Mouse (Mus musculus): ENCODE measurements around the gene Bckdha.

The Bckdha gene

DNA sequence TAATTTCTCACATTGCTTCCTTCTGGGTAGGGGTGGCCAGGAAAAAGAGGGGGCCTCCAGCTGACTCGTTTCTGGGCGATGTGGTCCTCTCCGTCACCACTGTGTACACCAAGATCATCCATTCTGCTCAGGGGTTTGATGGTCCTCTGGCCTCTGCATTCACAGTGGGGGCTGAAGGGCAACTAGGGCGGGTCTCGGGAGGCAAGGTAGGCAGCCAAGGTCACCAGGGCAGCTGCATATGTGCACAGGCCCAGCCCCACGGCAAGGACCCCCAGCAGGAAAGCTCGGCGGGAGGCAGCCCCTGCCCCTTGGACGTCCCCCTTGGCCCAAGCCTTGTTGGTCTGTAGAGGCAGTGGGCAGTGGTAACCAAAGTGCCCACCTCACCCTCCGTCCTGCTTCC, 10.4 kb upstream of the Bckdha start:
- no peak for TF ChIP-seq CTCF (conservative IDR thresholded peaks at IDR 0.05; ENCODE audit: low read length)
- TF ChIP-seq NANOG (IDR thresholded peaks at IDR 0.05; ENCODE audit: borderline replicate concordance, low read length): no peak
- TF ChIP-seq POU5F1 (IDR thresholded peaks at IDR 0.05; ENCODE audit: borderline replicate concordance, low read length): no peak
- Histone ChIP-seq H3K4me1 (replicated peaks; ENCODE audit: low read depth, low read length) (peaks cover 80% of the 10 kb centered on the region), H3K9me3 (ENCODE audit: low read length) (no peaks in the 10 kb centered on the region), H3K36me3 (ENCODE audit: insufficient read depth, low read length) (peaks cover 78% of the 10 kb centered on the region), H3K27me3 (ENCODE audit: insufficient read depth, low read length) (peaks cover 13% of the 10 kb centered on the region), H3K4me3 (replicated peaks; ENCODE audit: low read length) (peak overlapping the region; percentile 63)

DNA sequence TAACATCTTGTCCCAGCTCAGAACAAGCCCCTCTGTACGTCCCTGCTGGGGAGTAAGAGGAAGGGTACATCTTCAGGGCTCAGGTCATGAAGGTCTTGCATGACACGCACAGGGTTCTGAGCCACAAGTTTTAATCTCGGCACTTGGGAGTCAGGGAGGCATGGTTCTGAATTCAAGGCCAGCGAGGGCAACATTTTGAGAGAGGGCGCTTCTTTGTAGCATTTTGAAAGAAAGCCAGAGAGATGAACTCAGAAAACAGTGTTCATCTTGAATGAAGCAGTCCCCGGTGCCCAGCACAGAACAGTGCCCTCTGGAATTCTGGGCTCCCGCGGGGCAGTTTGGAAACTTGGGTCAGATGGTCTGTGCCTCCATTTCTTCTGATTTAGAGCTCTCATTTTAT, 7.6 kb upstream of the Bckdha start:
- no peaks in the 10 kb centered on the region for H3K27me3 ChIP-seq (ENCODE audit: insufficient read depth, low read length)
- peaks cover 100% of the 10 kb centered on the region for H3K4me1 ChIP-seq (replicated peaks; ENCODE audit: low read depth, low read length)
- no peak overlapping the region for H3K4me3 ChIP-seq (replicated peaks; ENCODE audit: low read length)
- no peaks in the 10 kb centered on the region for H3K9me3 ChIP-seq (ENCODE audit: low read length)
- TF ChIP-seq POU5F1 (IDR thresholded peaks at IDR 0.05; ENCODE audit: borderline replicate concordance, low read length) (no peak), CTCF (conservative IDR thresholded peaks at IDR 0.05; ENCODE audit: low read length) (no peak), NANOG (IDR thresholded peaks at IDR 0.05; ENCODE audit: borderline replicate concordance, low read length) (no peak)
- H3K36me3 ChIP-seq (ENCODE audit: insufficient read depth, low read length): peaks cover 93% of the 10 kb centered on the region

DNA sequence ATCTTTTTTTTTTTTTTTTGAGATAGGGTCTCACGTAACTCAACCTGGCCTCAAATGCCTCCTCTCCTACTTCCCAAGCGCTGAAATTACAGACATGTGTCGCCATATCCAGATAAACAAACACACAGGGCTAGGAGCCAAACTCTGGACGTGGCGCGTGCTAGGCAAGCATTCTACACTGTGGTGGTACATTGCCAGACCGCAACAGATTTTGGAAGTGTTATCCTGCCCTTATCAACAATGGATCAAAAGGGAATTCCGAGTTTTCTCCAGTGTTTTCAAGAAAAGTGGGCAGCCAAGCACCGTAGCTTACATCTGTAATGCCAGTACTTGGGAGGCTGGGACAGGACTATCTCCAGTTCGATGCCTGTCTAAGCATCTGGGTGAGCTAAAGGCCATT, 996 bp downstream of the Bckdha start:
- H3K27me3 ChIP-seq (ENCODE audit: insufficient read depth, low read length): no peaks in the 10 kb centered on the region
- TF ChIP-seq NANOG (IDR thresholded peaks at IDR 0.05; ENCODE audit: borderline replicate concordance, low read length): no peak
- TF ChIP-seq CTCF (conservative IDR thresholded peaks at IDR 0.05; ENCODE audit: low read length): no peak
- no peak for TF ChIP-seq POU5F1 (IDR thresholded peaks at IDR 0.05; ENCODE audit: borderline replicate concordance, low read length)
- H3K4me3 ChIP-seq (replicated peaks; ENCODE audit: low read length): peak overlapping the region; percentile 89
- H3K4me1 ChIP-seq (replicated peaks; ENCODE audit: low read depth, low read length): peaks cover 82% of the 10 kb centered on the region
- H3K36me3 ChIP-seq (ENCODE audit: insufficient read depth, low read length): peaks cover 45% of the 10 kb centered on the region
- no peaks in the 10 kb centered on the region for H3K9me3 ChIP-seq (ENCODE audit: low read length)

DNA sequence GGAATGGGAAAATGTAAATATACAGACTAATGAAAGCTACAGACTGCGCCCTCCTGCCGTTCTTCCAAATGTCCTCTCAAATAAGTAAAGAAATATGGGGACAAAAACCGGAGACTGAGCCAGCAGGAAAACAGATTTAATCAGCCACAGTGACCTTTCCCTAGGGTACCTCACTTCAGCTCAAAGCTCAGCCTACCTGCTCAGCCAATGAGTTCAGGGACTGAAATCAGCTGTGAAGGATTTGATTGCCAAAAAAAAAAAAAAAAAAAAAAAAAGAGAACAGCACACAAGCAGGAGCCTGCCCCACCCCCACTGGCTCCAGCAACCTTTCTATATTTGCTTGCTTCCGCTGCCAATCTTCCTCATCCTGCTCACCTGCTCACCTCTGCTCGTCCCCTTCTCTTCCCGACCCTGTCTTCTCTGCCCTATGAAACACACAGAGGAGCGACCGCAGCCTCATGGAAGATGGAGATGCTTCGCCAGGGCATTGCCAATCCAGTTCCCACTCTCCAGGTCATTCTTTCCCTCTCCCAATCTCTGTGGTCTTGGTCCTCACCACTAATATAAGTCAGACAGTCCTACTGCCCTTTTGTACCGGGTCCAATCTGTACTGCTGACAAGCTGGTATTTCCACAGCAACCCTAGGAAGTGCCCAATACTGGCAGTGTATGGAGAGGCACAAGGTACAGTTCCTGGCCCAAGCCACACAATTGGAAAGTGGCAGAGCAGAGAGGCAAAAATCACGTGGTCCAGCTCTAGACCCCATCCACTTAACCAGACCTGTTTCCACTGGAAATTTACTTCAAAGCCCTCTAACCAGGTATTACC, 3.0 kb downstream of the Bckdha start:
- TF ChIP-seq NANOG (IDR thresholded peaks at IDR 0.05; ENCODE audit: borderline replicate concordance, low read length) (no peak), CTCF (conservative IDR thresholded peaks at IDR 0.05; ENCODE audit: low read length) (no peak), POU5F1 (IDR thresholded peaks at IDR 0.05; ENCODE audit: borderline replicate concordance, low read length) (no peak)
- peaks cover 80% of the 10 kb centered on the region for H3K4me1 ChIP-seq (replicated peaks; ENCODE audit: low read depth, low read length)
- H3K27me3 ChIP-seq (ENCODE audit: insufficient read depth, low read length): no peaks in the 10 kb centered on the region
- peaks cover 32% of the 10 kb centered on the region for H3K36me3 ChIP-seq (ENCODE audit: insufficient read depth, low read length)
- peak overlapping the region; percentile 50 for H3K4me3 ChIP-seq (replicated peaks; ENCODE audit: low read length)
- H3K9me3 ChIP-seq (ENCODE audit: low read length): no peaks in the 10 kb centered on the region

DNA sequence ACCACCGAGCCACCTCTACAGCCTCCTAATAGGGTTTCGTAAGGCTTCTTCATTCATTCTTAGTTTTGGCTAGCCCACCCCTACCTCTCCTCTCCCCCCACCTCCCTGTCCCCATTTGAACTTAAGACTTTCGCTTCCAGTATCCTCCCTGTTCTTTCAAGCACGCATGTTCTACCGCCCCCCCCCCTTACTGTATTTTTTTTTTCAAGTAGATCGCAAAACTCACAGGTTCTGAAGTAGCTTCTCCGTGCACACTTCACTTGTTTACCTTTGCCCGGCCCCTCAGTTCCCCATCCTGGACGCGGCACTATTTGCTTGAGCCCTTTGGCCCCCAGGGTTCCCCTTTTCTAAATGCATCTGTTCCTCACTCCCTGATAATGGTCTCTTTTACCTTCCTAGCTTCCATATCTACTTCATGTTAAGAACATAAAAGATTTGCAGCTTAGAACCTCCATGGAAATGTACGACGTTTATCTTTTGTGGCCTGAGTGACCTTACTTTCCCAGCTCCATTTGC, 6.5 kb downstream of the Bckdha start:
- Histone ChIP-seq H3K27me3 (ENCODE audit: insufficient read depth, low read length) (no peaks in the 10 kb centered on the region), H3K4me3 (replicated peaks; ENCODE audit: low read length) (no peak overlapping the region), H3K36me3 (ENCODE audit: insufficient read depth, low read length) (peaks cover 39% of the 10 kb centered on the region), H3K4me1 (replicated peaks; ENCODE audit: low read depth, low read length) (peaks cover 88% of the 10 kb centered on the region), H3K9me3 (ENCODE audit: low read length) (no peaks in the 10 kb centered on the region)
- TF ChIP-seq CTCF (conservative IDR thresholded peaks at IDR 0.05; ENCODE audit: low read length) (no peak), POU5F1 (IDR thresholded peaks at IDR 0.05; ENCODE audit: borderline replicate concordance, low read length) (no peak), NANOG (IDR thresholded peaks at IDR 0.05; ENCODE audit: borderline replicate concordance, low read length) (no peak)

DNA sequence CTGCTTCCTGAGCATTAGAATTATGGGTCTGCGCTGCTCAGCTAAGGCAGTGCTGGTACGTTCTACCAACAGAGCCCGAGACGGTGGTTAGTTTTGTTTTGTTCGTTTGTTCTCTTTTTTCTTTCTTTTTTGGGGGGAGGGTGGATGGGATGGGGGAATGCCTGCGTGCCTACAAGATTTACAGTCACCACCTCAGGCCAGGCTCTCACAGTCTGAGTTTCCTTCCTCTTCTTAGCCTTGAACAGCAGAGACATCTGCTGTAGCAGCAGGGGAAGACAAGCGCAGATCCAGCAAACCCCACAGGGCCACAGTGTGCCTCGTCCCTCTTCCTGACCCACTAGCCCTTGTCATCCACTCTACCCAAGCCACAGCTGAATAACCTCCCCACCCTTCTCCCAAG, 7.5 kb downstream of the Bckdha start:
- H3K4me3 ChIP-seq (replicated peaks; ENCODE audit: low read length): peak overlapping the region; percentile 23
- H3K36me3 ChIP-seq (ENCODE audit: insufficient read depth, low read length): peaks cover 48% of the 10 kb centered on the region
- H3K4me1 ChIP-seq (replicated peaks; ENCODE audit: low read depth, low read length): peaks cover 88% of the 10 kb centered on the region
- no peaks in the 10 kb centered on the region for H3K27me3 ChIP-seq (ENCODE audit: insufficient read depth, low read length)
- no peak for TF ChIP-seq CTCF (conservative IDR thresholded peaks at IDR 0.05; ENCODE audit: low read length)
- no peak for TF ChIP-seq NANOG (IDR thresholded peaks at IDR 0.05; ENCODE audit: borderline replicate concordance, low read length)
- TF ChIP-seq POU5F1 (IDR thresholded peaks at IDR 0.05; ENCODE audit: borderline replicate concordance, low read length): no peak
- H3K9me3 ChIP-seq (ENCODE audit: low read length): no peaks in the 10 kb centered on the region

DNA sequence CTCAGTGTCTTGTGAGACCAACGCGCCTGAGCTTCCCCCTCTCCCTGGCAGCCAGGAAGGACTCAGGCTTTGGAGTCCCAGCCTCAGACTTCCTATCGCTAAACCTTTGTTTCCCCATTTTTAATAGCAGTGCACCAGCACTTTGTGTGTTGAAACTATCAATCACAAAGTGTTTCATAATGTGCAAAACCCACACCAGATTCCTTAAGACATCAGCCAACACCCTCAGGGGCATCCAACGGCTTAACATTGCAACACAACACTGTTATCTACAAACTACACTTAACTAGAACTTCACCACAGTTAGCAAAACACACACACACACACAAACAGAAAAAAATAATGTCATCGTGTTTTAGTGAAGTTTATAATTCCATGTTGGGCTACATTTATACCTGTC, 8.9 kb downstream of the Bckdha start:
- peaks cover 62% of the 10 kb centered on the region for H3K36me3 ChIP-seq (ENCODE audit: insufficient read depth, low read length)
- H3K4me3 ChIP-seq (replicated peaks; ENCODE audit: low read length): no peak overlapping the region
- TF ChIP-seq CTCF (conservative IDR thresholded peaks at IDR 0.05; ENCODE audit: low read length) (no peak), POU5F1 (IDR thresholded peaks at IDR 0.05; ENCODE audit: borderline replicate concordance, low read length) (no peak), NANOG (IDR thresholded peaks at IDR 0.05; ENCODE audit: borderline replicate concordance, low read length) (no peak)
- H3K4me1 ChIP-seq (replicated peaks; ENCODE audit: low read depth, low read length): peaks cover 88% of the 10 kb centered on the region
- H3K27me3 ChIP-seq (ENCODE audit: insufficient read depth, low read length): no peaks in the 10 kb centered on the region
- no peaks in the 10 kb centered on the region for H3K9me3 ChIP-seq (ENCODE audit: low read length)

DNA sequence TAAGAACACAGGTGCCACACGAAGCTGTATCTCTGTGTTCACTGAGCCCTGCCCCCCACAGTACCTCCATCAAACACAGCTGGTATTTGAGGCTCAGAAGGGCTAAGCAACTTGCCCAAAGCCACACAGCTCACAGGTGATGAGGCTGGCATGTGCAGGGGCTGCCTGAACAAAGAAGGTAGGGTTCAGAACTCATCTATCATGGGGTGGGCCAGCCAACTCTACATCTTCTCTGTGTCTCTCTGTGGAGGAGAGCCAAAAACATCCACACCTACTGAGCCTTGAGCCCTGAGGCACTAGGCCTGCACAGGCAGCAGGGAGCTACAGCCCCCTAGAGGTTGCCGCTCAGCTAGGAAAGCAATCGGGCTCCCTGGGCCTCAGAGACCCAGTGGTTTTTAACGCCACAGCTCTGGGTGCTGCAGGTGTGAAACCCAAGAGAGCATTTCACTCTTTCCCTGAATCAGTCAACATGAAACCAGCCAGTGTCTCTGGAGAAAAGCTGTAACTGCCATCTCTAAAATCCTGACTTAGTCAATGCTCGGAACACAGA, 11.1 kb downstream of the Bckdha start:
- TF ChIP-seq NANOG (IDR thresholded peaks at IDR 0.05; ENCODE audit: borderline replicate concordance, low read length) (no peak), POU5F1 (IDR thresholded peaks at IDR 0.05; ENCODE audit: borderline replicate concordance, low read length) (no peak), CTCF (conservative IDR thresholded peaks at IDR 0.05; ENCODE audit: low read length) (peak; percentile 30)
- peaks cover 89% of the 10 kb centered on the region for H3K4me1 ChIP-seq (replicated peaks; ENCODE audit: low read depth, low read length)
- peaks cover 50% of the 10 kb centered on the region for H3K36me3 ChIP-seq (ENCODE audit: insufficient read depth, low read length)
- no peaks in the 10 kb centered on the region for H3K27me3 ChIP-seq (ENCODE audit: insufficient read depth, low read length)
- H3K9me3 ChIP-seq (ENCODE audit: low read length): no peaks in the 10 kb centered on the region
- H3K4me3 ChIP-seq (replicated peaks; ENCODE audit: low read length): no peak overlapping the region

Measured in E14TG2a.4 (cell line).